Mouse (Mus musculus): ENCODE measurements around the gene Vmn1r121.
"Not testable (repeated sequence)": the region's sequence is repeated elsewhere in the genome, so short reads cannot be mapped to it uniquely, and the experiment has no call there.

The Vmn1r121 gene

DNA sequence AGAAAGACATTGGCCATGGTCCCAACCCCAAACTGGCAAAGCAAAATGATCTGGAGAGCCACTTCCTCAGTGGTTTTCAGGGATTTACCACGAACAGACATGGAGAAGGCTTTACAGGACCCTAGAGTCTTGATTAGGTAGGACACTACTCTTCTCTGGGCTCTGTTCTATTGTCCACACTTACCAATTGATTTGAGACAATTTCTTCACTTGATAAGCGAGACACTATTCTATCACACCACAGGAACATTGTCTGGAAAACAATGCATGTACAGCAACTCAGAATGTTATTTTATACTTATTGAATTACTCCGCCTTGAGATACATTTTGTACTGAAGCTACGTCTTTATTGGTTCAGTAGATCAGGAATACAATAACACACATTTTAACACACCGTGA is at the start of gene Vmn1r121:
TSS of gene Vmn1r121 (minus strand) at position 101 of the 400 bp plus-strand sequence.
- DNase-seq, result not testable (repeated sequence)

- not testable (repeated sequence) for DNase-seq
These were observed 35.7 kb upstream of the Vmn1r121 start, which contains the start of gene Vmn1r122 for GRCm38 (mm10) chr7:21134028-21134427. Vmn1r122 (minus strand) TSS chr7:21134128.

DNA sequence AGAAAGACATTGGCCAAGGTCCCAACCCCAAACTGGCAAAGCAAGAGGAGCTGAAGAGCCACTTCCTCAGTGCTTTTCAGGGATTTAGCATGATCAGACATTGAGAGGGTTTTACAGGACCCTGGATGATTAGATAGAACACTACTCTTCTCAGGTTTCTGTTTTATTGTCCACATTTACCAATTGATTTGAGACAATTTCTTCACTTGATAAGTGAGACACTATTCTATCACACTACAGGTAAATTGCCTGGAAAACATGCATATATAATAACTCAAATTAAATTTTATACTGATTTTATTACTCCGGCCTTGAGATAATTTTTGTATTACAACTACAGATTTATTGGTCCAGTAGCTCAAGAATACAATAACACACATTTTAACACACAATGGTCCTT is 44.6 kb downstream of the Vmn1r121 start, which contains the start of gene Vmn1r120:
TSS of gene Vmn1r120 (minus strand) at position 101 of the 400 bp plus-strand sequence.
- DNase-seq, result not testable (repeated sequence)

All from cerebellum, postnatal 25 days (tissue).